Mouse (Mus musculus): ENCODE measurements around the gene Slc25a4.
A peak's percentile ranks its signal among the peaks of the same experiment; 100 is the strongest.

- TF ChIP-seq CTCF (IDR thresholded peaks at IDR 0.05; ENCODE audit: control insufficient read depth, insufficient read depth, low read length) (no peak), POLR2A (IDR thresholded peaks at IDR 0.05; ENCODE audit: borderline replicate concordance, control insufficient read depth, low read depth, low read length) (peak; percentile 92; the same call in 1 of the 2 replicates)
These were observed at the start of gene Slc25a4 for GRCm38 (mm10) chr8:46210404-46211315.
